Mouse (Mus musculus) kidney, adult 2 months (tissue): ENCODE data around the gene Retreg3.

Source experiments
- CTCF ChIP-seq: fragments of 200-500 bp; conservative IDR thresholded peaks from 2 replicates; pipeline ENCODE4 v1.5.1; 2011; ENCODE audit warnings: low read depth, mild to moderate bottlenecking, control low read depth, low read length, moderate library complexity, mixed read lengths; ENCODE audit not compliant: insufficient read depth, insufficient read length
- POLR2A ChIP-seq: fragments of 200-500 bp; IDR thresholded peaks from one replicate; pipeline ENCODE4 v1.6.1; 2011; ENCODE audit warnings: low read depth, low read length, control low read depth

DNA sequence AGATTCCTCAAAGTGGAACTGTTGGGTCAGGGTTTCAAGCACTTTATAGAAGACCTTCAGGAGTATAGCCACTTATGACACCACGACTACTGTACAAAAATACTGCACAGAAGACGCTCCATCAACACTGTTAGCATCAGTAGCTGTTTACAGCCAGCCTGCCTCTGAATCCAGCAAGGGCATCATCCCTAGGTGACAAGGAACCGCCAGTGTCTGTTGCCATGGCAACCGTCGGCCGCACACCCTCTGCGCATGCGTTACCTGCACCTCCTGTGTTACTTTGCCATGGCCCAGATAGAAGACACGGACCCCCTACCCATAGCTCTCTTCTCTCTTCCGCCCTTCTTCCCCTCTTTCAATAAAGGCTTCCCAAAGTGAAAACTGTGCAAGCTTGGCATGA is 26.7 kb upstream of the Retreg3 start:
- TF ChIP-seq CTCF = no peak
- no peak for TF ChIP-seq POLR2A
